Mouse (Mus musculus): ENCODE measurements at regions not wholly inside any gene's neighbourhood (a gene's known extent, or its start where the extent isn't known, plus 50 kb on each side); places are given as distances from the start of the nearest gene placed in this dataset. TPM values are rescaled to one million over a fixed set of nuclear protein-coding genes. Genes with fewer than 3 reads are reported as not detected.

GRCm38 (mm10) chr5:13007132-13007531, 118.1 kb upstream of the Sema3a start:
- Histone ChIP-seq H3K27ac (replicated peaks) (no peak overlapping the region), H3K27me3 (no peaks in the 10 kb centered on the region), H3K36me3 (no peaks in the 10 kb centered on the region), H3K9ac (no peak overlapping the region), H3K4me3 (replicated peaks) (no peak overlapping the region), H3K9me3 (replicated peaks) (no peaks in the 10 kb centered on the region), H3K4me1 (no peaks in the 10 kb centered on the region), H3K4me2 (replicated peaks) (no peak overlapping the region)
- no peak for ATAC-seq (ENCODE audit: insufficient number of reproducible peaks, low FRiP score, low TSS enrichment, low read depth)
- 39% methylated on average over 6 of the region's 6 CpGs for WGBS

DNA sequence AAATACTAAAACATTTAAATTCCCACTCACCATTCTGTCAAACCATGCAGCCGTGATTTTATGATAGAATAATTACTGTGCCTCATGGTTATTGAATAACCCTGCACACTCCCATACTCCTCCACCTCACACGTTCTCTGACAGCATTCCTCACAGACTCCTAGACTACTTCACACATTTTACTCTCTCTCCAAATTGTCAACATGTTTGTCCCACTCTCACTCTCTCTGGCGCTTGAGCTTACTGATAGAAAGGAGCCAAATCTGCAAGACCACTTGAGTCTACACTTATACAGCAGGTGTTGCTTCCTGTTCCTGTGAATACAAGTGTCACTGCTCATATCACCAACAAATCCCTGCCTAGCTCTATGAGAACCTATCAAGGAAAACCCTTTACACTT, 102.9 kb upstream of the Sema3a start:
- 60% methylated on average over 3 of the region's 3 CpGs for WGBS
- Histone ChIP-seq H3K4me3 (replicated peaks) (no peak overlapping the region), H3K27me3 (no peaks in the 10 kb centered on the region), H3K27ac (replicated peaks) (no peak overlapping the region), H3K9me3 (replicated peaks) (no peaks in the 10 kb centered on the region), H3K4me1 (no peaks in the 10 kb centered on the region), H3K9ac (no peak overlapping the region), H3K36me3 (no peaks in the 10 kb centered on the region), H3K4me2 (replicated peaks) (no peak overlapping the region)
- ATAC-seq (ENCODE audit: insufficient number of reproducible peaks, low FRiP score, low TSS enrichment, low read depth) = no peak

GRCm38 (mm10) chr5:13033332-13033731, 91.9 kb upstream of the Sema3a start:
- WGBS = 28% methylated on average over 3 of the region's 3 CpGs
- H3K36me3 ChIP-seq = no peaks in the 10 kb centered on the region
- no peak overlapping the region for H3K27ac ChIP-seq (replicated peaks)
- H3K9me3 ChIP-seq (replicated peaks) = no peaks in the 10 kb centered on the region
- no peak overlapping the region for H3K4me2 ChIP-seq (replicated peaks)
- H3K4me1 ChIP-seq = no peaks in the 10 kb centered on the region
- no peak overlapping the region for H3K4me3 ChIP-seq (replicated peaks)
- no peak overlapping the region for H3K9ac ChIP-seq
- no peaks in the 10 kb centered on the region for H3K27me3 ChIP-seq
- no peak for ATAC-seq (ENCODE audit: insufficient number of reproducible peaks, low FRiP score, low TSS enrichment, low read depth)

GRCm38 (mm10) chr5:13036127-13036526, 89.1 kb upstream of the Sema3a start:
- WGBS = 81% methylated on average over 2 of the region's 2 CpGs
- Histone ChIP-seq H3K4me1 (no peaks in the 10 kb centered on the region), H3K36me3 (no peaks in the 10 kb centered on the region), H3K27ac (replicated peaks) (no peak overlapping the region), H3K9ac (no peak overlapping the region), H3K27me3 (no peaks in the 10 kb centered on the region), H3K9me3 (replicated peaks) (no peaks in the 10 kb centered on the region), H3K4me3 (replicated peaks) (no peak overlapping the region), H3K4me2 (replicated peaks) (no peak overlapping the region)
- no peak for ATAC-seq (ENCODE audit: insufficient number of reproducible peaks, low FRiP score, low TSS enrichment, low read depth)

DNA sequence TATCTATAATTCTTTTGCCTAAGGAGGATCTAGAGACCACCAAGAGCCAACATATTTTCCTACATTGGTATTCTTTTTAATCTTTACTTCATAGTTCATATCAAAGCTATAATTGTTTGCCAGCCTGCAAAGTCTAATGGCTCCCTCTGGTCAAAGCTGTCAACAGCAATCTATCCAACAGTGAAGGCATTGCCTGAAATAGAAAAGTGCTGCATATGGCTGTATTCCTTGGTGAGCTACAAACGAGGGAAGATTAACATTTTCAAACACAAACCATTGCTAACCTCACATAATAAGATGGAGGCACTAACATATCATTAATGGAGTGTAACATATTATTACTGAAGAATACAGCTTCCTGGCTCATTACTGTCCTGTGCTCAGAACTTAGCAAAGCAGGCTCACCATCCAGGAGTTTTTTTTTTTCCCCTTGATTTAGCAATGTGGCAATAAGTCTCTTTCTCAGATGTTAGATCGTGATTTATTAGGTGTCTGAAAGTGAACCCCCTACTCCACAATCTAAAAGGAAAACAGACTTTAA, 66.3 kb upstream of the Sema3a start:
- Histone ChIP-seq H3K27me3 (no peaks in the 10 kb centered on the region), H3K27ac (replicated peaks) (no peak overlapping the region), H3K4me1 (no peaks in the 10 kb centered on the region), H3K36me3 (no peaks in the 10 kb centered on the region), H3K9me3 (replicated peaks) (no peaks in the 10 kb centered on the region), H3K4me3 (replicated peaks) (no peak overlapping the region), H3K4me2 (replicated peaks) (no peak overlapping the region), H3K9ac (no peak overlapping the region)
- 41% methylated on average over 2 of the region's 2 CpGs for WGBS
- no peak for ATAC-seq (ENCODE audit: insufficient number of reproducible peaks, low FRiP score, low TSS enrichment, low read depth)

DNA sequence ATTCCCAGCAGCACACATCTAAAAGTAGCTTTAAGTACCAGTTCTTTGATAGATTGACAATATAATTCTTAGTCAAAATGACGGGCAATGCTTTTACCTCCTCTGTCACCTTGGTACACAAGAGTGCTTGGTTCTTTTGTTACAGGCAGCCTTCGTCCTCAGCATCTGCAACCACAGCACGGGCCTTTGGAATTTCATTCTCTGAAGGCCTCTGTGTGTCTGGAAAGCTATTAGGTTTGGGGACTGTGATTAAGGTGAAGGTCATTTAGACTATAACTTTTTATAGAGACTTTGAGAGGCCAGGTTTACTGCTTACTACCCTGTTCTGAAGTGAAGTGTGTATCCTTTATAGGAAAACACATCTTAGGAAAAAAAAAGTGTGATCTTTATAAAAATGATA, 58.3 kb upstream of the Sema3a start:
- WGBS = 37% methylated on average over 3 of the region's 3 CpGs
- Histone ChIP-seq H3K4me1 (no peaks in the 10 kb centered on the region), H3K4me3 (replicated peaks) (no peak overlapping the region), H3K9me3 (replicated peaks) (no peaks in the 10 kb centered on the region), H3K36me3 (no peaks in the 10 kb centered on the region), H3K27ac (replicated peaks) (no peak overlapping the region), H3K9ac (no peak overlapping the region), H3K4me2 (replicated peaks) (no peak overlapping the region), H3K27me3 (no peaks in the 10 kb centered on the region)
- no peak for ATAC-seq (ENCODE audit: insufficient number of reproducible peaks, low FRiP score, low TSS enrichment, low read depth)

Small RNA genes in the stretch of these regions (microRNA-seq; reads per million reads assigned to microRNA genes)
- gene Gm23243 (ENCODE audit: borderline number of aligned reads) = not detected

All from embryonic facial prominence, embryonic 15.5 days (tissue).